Mouse (Mus musculus): ENCODE data around the gene Cep57l1. TPM values are rescaled to one million over a fixed set of nuclear protein-coding genes. Genes with fewer than 3 reads are reported as not detected.

Cep57l1 gene
- total and polyA plus RNA-seq, 3 experiments, result 16.7 to 19.2 TPM; not detected in 1

- H3K9me3 ChIP-seq (replicated peaks; ENCODE audit: insufficient read depth, low read length), result no peaks in the 10 kb centered on the region
- no peak overlapping the region for H3K4me3 ChIP-seq (ENCODE audit: control insufficient read depth in 1 of 2, insufficient read depth in 1 of 2, low read depth in 2 of 2, low read length in 2 of 2)
- H3K9ac ChIP-seq (ENCODE audit: control insufficient read depth, low read depth, low read length, poor library complexity, severe bottlenecking), result no peak overlapping the region
- no peaks in the 10 kb centered on the region for H3K27me3 ChIP-seq (ENCODE audit: control insufficient read depth in 1 of 2, insufficient read depth in 2 of 2, low read length in 2 of 2)
- no peak for DNase-seq (ENCODE audit: low read depth, low spot score)
- peaks cover 2% of the 10 kb centered on the region; the same call in 1 of the 2 replicates for H3K79me2 ChIP-seq (ENCODE audit: control insufficient read depth, insufficient read depth, low read length, poor library complexity)
- H3K4me1 ChIP-seq (ENCODE audit: control insufficient read depth in 1 of 2, insufficient read depth in 2 of 2, low read length in 2 of 2), result no peaks in the 10 kb centered on the region; a peak in 1 of 4 replicates
- no peak overlapping the region for H3K27ac ChIP-seq (ENCODE audit: control insufficient read depth, low read depth, low read length)
- H3K36me3 ChIP-seq (ENCODE audit: control insufficient read depth in 1 of 2, insufficient read depth in 2 of 2, low read length in 2 of 2), result peaks cover 1 to 4% of the 10 kb centered on the region in 2 experiments
- TF ChIP-seq MXI1 (IDR thresholded peaks at IDR 0.05; ENCODE audit: low read depth, low read length) (no peak), MYC (IDR thresholded peaks at IDR 0.05; ENCODE audit: low read depth, low read length) (no peak), MAFK (IDR thresholded peaks at IDR 0.05; ENCODE audit: borderline replicate concordance, low read depth, low read length) (no peak), UBTF (IDR thresholded peaks at IDR 0.05; ENCODE audit: borderline replicate concordance, insufficient read depth, low read depth, low read length) (no peak), GATA1 (IDR thresholded peaks at IDR 0.05; ENCODE audit: low read depth, low read length) (no peak), MYB (IDR thresholded peaks at IDR 0.05; ENCODE audit: low read depth, low read length) (no peak), MEF2A (IDR thresholded peaks at IDR 0.05; ENCODE audit: extremely low read depth, insufficient replicate concordance, low read depth, low read length, poor library complexity, severe bottlenecking) (no peak)
These were observed 6.2 kb downstream of the Cep57l1 start for GRCm38 (mm10) chr10:41803467-41803866.

DNA sequence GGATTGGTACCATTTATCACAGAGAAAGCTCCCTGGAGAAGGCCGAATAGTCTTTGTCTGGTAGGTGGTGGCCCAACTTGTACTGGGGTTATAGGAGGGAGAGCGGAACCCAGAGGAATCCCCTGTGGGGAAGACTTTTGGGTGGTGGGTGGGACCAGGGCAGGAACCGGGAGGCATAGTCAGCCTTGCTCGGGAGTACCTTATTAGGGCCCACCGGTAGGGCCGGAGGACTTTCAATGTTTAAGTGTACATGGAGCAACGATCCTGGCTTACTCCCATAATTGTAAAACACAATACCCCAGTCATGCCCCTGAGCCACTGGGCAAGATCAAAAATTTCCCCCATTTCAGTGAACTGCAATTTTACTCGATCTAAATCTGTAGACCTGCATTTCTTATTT is 12.4 kb downstream of the Cep57l1 start:
- Histone ChIP-seq H3K27me3 (ENCODE audit: control insufficient read depth in 1 of 2, insufficient read depth in 2 of 2, low read length in 2 of 2) (no peaks in the 10 kb centered on the region), H3K9me3 (replicated peaks; ENCODE audit: insufficient read depth, low read length) (no peaks in the 10 kb centered on the region), H3K27ac (ENCODE audit: control insufficient read depth, low read depth, low read length) (no peak overlapping the region), H3K9ac (ENCODE audit: control insufficient read depth, low read depth, low read length, poor library complexity, severe bottlenecking) (no peak overlapping the region), H3K79me2 (ENCODE audit: control insufficient read depth, insufficient read depth, low read length, poor library complexity) (no peaks in the 10 kb centered on the region), H3K4me1 (ENCODE audit: control insufficient read depth in 1 of 2, insufficient read depth in 2 of 2, low read length in 2 of 2) (no peaks in the 10 kb centered on the region), H3K4me3 (ENCODE audit: control insufficient read depth in 1 of 2, insufficient read depth in 1 of 2, low read depth in 2 of 2, low read length in 2 of 2) (no peak overlapping the region), H3K36me3 (ENCODE audit: control insufficient read depth in 1 of 2, insufficient read depth in 2 of 2, low read length in 2 of 2) (peaks cover 0 to 4% of the 10 kb centered on the region in 2 experiments; a peak in 2 of 4 replicates)
- no peak for DNase-seq (ENCODE audit: low read depth, low spot score)
- TF ChIP-seq POLR2A (IDR thresholded peaks at IDR 0.05; ENCODE audit: control insufficient read depth in 1 of 2, insufficient read depth in 1 of 2, low read depth in 1 of 2, low read length in 2 of 2, poor library complexity in 1 of 2) (no peak), MAFK (IDR thresholded peaks at IDR 0.05; ENCODE audit: borderline replicate concordance, low read depth, low read length) (no peak), ZKSCAN1 (IDR thresholded peaks at IDR 0.05; ENCODE audit: low read depth, low read length) (no peak)

GRCm38 (mm10) chr10:41792375-41792774 is 17.3 kb downstream of the Cep57l1 start:
- H3K79me2 ChIP-seq (ENCODE audit: control insufficient read depth, insufficient read depth, low read length, poor library complexity), result no peaks in the 10 kb centered on the region
- H3K9me3 ChIP-seq (replicated peaks; ENCODE audit: insufficient read depth, low read length), result no peaks in the 10 kb centered on the region; the same call in 1 of the 2 replicates
- H3K27ac ChIP-seq (ENCODE audit: control insufficient read depth, low read depth, low read length), result no peak overlapping the region
- H3K36me3 ChIP-seq (ENCODE audit: control insufficient read depth in 1 of 2, insufficient read depth in 2 of 2, low read length in 2 of 2), result no peaks in the 10 kb centered on the region; a peak in 1 of 4 replicates
- H3K4me1 ChIP-seq (ENCODE audit: control insufficient read depth in 1 of 2, insufficient read depth in 2 of 2, low read length in 2 of 2), result no peaks in the 10 kb centered on the region
- no peak overlapping the region for H3K4me3 ChIP-seq (ENCODE audit: control insufficient read depth in 1 of 2, insufficient read depth in 1 of 2, low read depth in 2 of 2, low read length in 2 of 2)
- no peaks in the 10 kb centered on the region for H3K27me3 ChIP-seq (ENCODE audit: control insufficient read depth in 1 of 2, insufficient read depth in 2 of 2, low read length in 2 of 2)
- TF ChIP-seq MAZ (IDR thresholded peaks at IDR 0.05; ENCODE audit: low read depth, low read length) (no peak), UBTF (IDR thresholded peaks at IDR 0.05; ENCODE audit: borderline replicate concordance, insufficient read depth, low read depth, low read length) (no peak), CHD1 (IDR thresholded peaks at IDR 0.05; ENCODE audit: low read depth, low read length) (no peak), SIN3A (IDR thresholded peaks at IDR 0.05; ENCODE audit: low read length) (no peak), MYC (IDR thresholded peaks at IDR 0.05; ENCODE audit: low read depth, low read length) (no peak), MAX (IDR thresholded peaks at IDR 0.05; ENCODE audit: low read length) (no peak), ZKSCAN1 (IDR thresholded peaks at IDR 0.05; ENCODE audit: low read depth, low read length) (no peak), MXI1 (IDR thresholded peaks at IDR 0.05; ENCODE audit: low read depth, low read length) (no peak), NRF1 (IDR thresholded peaks at IDR 0.05; ENCODE audit: insufficient read depth, low read depth, low read length, poor library complexity, severe bottlenecking) (no peak)
- no peak overlapping the region for H3K9ac ChIP-seq (ENCODE audit: control insufficient read depth, low read depth, low read length, poor library complexity, severe bottlenecking)
- DNase-seq (ENCODE audit: low read depth, low spot score), result no peak
